In genomic region chr7:28812436-28812835, GRCm38 (mm10) we compare ENCODE assay signal across 8 mouse cellular contexts. TPM values are rescaled to one million over a fixed set of nuclear protein-coding genes. Genes with fewer than 3 reads are reported as not detected.
DNase-seq lines count a peak whose midpoint lies in the region; ATAC-seq and TF ChIP-seq lines count a peak whose summit lies in the region.

No protein-coding gene starts in this region.

- no peak for TF ChIP-seq POLR2A in kidney, adult 2 months (IDR thresholded peaks at IDR 0.05; ENCODE audit: low read depth, low read length)
- TF ChIP-seq POLR2A in cortical plate, adult 2 months (IDR thresholded peaks at IDR 0.05; ENCODE audit: extremely low read depth, insufficient read depth, low read length) = no peak

- no peak for ATAC-seq in hindbrain, embryonic 14.5 days (ENCODE audit: low FRiP score)
- no peak for ATAC-seq in midbrain, embryonic 16.5 days
- no peak for ATAC-seq in megakaryocyte progenitor cell, adult 5-6 weeks (replicated peaks; ENCODE audit: poor library complexity)

- H3K27ac ChIP-seq in kidney, adult 2 months (ENCODE audit: insufficient read depth, low read depth, low read length) = peak overlapping the region; percentile 29
- no peak overlapping the region for H3K27ac ChIP-seq in cortical plate, adult 2 months (ENCODE audit: insufficient read depth, low read length)
- H3K27ac ChIP-seq in hindbrain, embryonic 14.5 days = no peak overlapping the region
- H3K27ac ChIP-seq in midbrain, embryonic 16.5 days (ENCODE audit: low read length) = no peak overlapping the region

- H3K9me3 ChIP-seq in hindbrain, embryonic 14.5 days (ENCODE audit: control insufficient read depth, low read length) = no peaks in the 10 kb centered on the region
- no peaks in the 10 kb centered on the region for H3K9me3 ChIP-seq in midbrain, embryonic 16.5 days (replicated peaks; ENCODE audit: control insufficient read depth, low read length, poor library complexity, severe bottlenecking)

- TF ChIP-seq CTCF in kidney, adult 2 months (conservative IDR thresholded peaks at IDR 0.05; ENCODE audit: insufficient read depth, insufficient read length, low read depth, low read length) = no peak
- TF ChIP-seq CTCF in cortical plate, adult 2 months (IDR thresholded peaks at IDR 0.05; ENCODE audit: extremely low read depth, insufficient read depth, low read length) = no peak

- peak overlapping the region; percentile 52 for H3K9ac ChIP-seq in hindbrain, embryonic 14.5 days
- H3K9ac ChIP-seq in midbrain, embryonic 16.5 days (ENCODE audit: low read depth, low read length) = peak overlapping the region; percentile 92; the same call in 1 of the 2 replicates

- DNase-seq in kidney, adult 2 months = peak; percentile 64
- no peak for DNase-seq in kidney, postnatal 14 days
- DNase-seq in hindbrain, embryonic 14.5 days (ENCODE audit: low spot score) = no peak
- DNase-seq in frontal cortex, postnatal 10 days (ENCODE audit: low spot score in 2 of 2) = no peak
- DNase-seq in adrenal gland, postnatal 36 days = no peak

- peak overlapping the region; percentile 80 for H3K4me2 ChIP-seq in hindbrain, embryonic 14.5 days (replicated peaks)
- peak overlapping the region; percentile 84 for H3K4me2 ChIP-seq in midbrain, embryonic 16.5 days (ENCODE audit: low read length)

- no peaks in the 10 kb centered on the region for H3K27me3 ChIP-seq in kidney, adult 2 months (replicated peaks; ENCODE audit: control insufficient read depth, insufficient read depth, low read length)
- H3K27me3 ChIP-seq in hindbrain, embryonic 14.5 days (ENCODE audit: control insufficient read depth, insufficient read depth, low read length) = no peaks in the 10 kb centered on the region
- H3K27me3 ChIP-seq in midbrain, embryonic 16.5 days (ENCODE audit: control insufficient read depth, insufficient read depth, low read depth, low read length) = no peaks in the 10 kb centered on the region

- 8% methylated on average over 4 of the region's 4 CpGs for WGBS in kidney, adult 2 months
- WGBS in hindbrain, embryonic 14.5 days = 71% methylated on average over 4 of the region's 4 CpGs
- WGBS in midbrain, embryonic 16.5 days = 61% methylated on average over 4 of the region's 4 CpGs

- H3K36me3 ChIP-seq in kidney, adult 2 months (ENCODE audit: control insufficient read depth, insufficient read depth, low read length) = peaks cover 25% of the 10 kb centered on the region
- H3K36me3 ChIP-seq in hindbrain, embryonic 14.5 days (replicated peaks; ENCODE audit: control insufficient read depth, insufficient read depth) = peaks cover 55% of the 10 kb centered on the region
- H3K36me3 ChIP-seq in midbrain, embryonic 16.5 days (ENCODE audit: control insufficient read depth, insufficient read depth, low read length) = peaks cover 42% of the 10 kb centered on the region

- H3K4me3 ChIP-seq in kidney, adult 2 months (ENCODE audit: insufficient read depth, low read depth, low read length) = peak overlapping the region; percentile 82
- H3K4me3 ChIP-seq in cortical plate, adult 2 months (ENCODE audit: insufficient read depth, low read length) = peak overlapping the region; percentile 55
- peak overlapping the region; percentile 80 for H3K4me3 ChIP-seq in hindbrain, embryonic 14.5 days (replicated peaks; ENCODE audit: low read length)
- H3K4me3 ChIP-seq in midbrain, embryonic 16.5 days (ENCODE audit: low read depth, low read length) = peak overlapping the region; percentile 87

- H3K4me1 ChIP-seq in kidney, adult 2 months (ENCODE audit: control insufficient read depth, insufficient read depth, low read length) = peaks cover 25% of the 10 kb centered on the region
- peaks cover 10% of the 10 kb centered on the region for H3K4me1 ChIP-seq in cortical plate, adult 2 months (ENCODE audit: control insufficient read depth, insufficient read depth, low read length)
- peaks cover 25% of the 10 kb centered on the region for H3K4me1 ChIP-seq in hindbrain, embryonic 14.5 days (replicated peaks; ENCODE audit: control insufficient read depth, insufficient read depth, low read length)
- H3K4me1 ChIP-seq in midbrain, embryonic 16.5 days (ENCODE audit: control insufficient read depth, insufficient read depth, low read length) = peaks cover 29% of the 10 kb centered on the region

RNA-seq across cellular contexts. Expression of gene Hnrnpl, which starts 4.1 kb away (rescaled TPM):
- 172 and 214 TPM in 2 replicates for polyA plus RNA-seq in kidney, adult 2 months (2012; rRNA removed)
- 350 and 362 TPM in 2 replicates for polyA plus RNA-seq in cortical plate, adult 2 months (2012; rRNA removed)
- polyA plus RNA-seq in hindbrain, embryonic 14.5 days (2014; fragmentation: Nextera tagmentation; extraction: Ambion mirVana) = 142 and 150 TPM in 2 replicates
- polyA plus RNA-seq in midbrain, embryonic 16.5 days (2015; fragmentation: Nextera tagmentation; extraction: Ambion mirVana) = 134 and 152 TPM in 2 replicates
- 419 and 433 TPM in 2 replicates for total RNA-seq in megakaryocyte progenitor cell, adult 5-6 weeks (2015)
- 342 and 343 TPM in 2 replicates for total RNA-seq in megakaryocyte progenitor cell, adult 5-6 weeks (2017)
- total RNA-seq in adrenal gland, postnatal 36 days (2021) = 100 to 1,000 TPM; 415 to 420 TPM

RNA-seq across cellular contexts. Expression of gene Ech1, which starts 12.6 kb away (rescaled TPM):
- 865 and 950 TPM in 2 replicates for polyA plus RNA-seq in kidney, adult 2 months (2012; rRNA removed)
- 90.4 and 92.9 TPM in 2 replicates for polyA plus RNA-seq in cortical plate, adult 2 months (2012; rRNA removed)
- polyA plus RNA-seq in hindbrain, embryonic 14.5 days (2014; fragmentation: Nextera tagmentation; extraction: Ambion mirVana) = 92.6 and 99.0 TPM in 2 replicates
- 86.6 and 96.4 TPM in 2 replicates for polyA plus RNA-seq in midbrain, embryonic 16.5 days (2015; fragmentation: Nextera tagmentation; extraction: Ambion mirVana)
- 139 and 180 TPM in 2 replicates for total RNA-seq in megakaryocyte progenitor cell, adult 5-6 weeks (2015)
- 93.3 and 110 TPM in 2 replicates for total RNA-seq in megakaryocyte progenitor cell, adult 5-6 weeks (2017)
- total RNA-seq in adrenal gland, postnatal 36 days (2021) = 100 to 1,000 TPM; 543 to 577 TPM

RNA-seq across cellular contexts. Expression of gene Lgals4, which starts 21.2 kb away (rescaled TPM):
- polyA plus RNA-seq in kidney, adult 2 months (2012; rRNA removed) = 22.8 and 25.0 TPM in 2 replicates
- 8.2 and 9.5 TPM in 2 replicates for polyA plus RNA-seq in cortical plate, adult 2 months (2012; rRNA removed)
- polyA plus RNA-seq in hindbrain, embryonic 14.5 days (2014; fragmentation: Nextera tagmentation; extraction: Ambion mirVana) = 2.8 and 3.2 TPM in 2 replicates
- 5.7 and 5.9 TPM in 2 replicates for polyA plus RNA-seq in midbrain, embryonic 16.5 days (2015; fragmentation: Nextera tagmentation; extraction: Ambion mirVana)
- total RNA-seq in megakaryocyte progenitor cell, adult 5-6 weeks (2015) = 16.1 and 22.9 TPM in 2 replicates
- total RNA-seq in megakaryocyte progenitor cell, adult 5-6 weeks (2017) = 4.3 and 7.0 TPM in 2 replicates
- 10 to 100 TPM; 11.3 to 12.7 TPM for total RNA-seq in adrenal gland, postnatal 36 days (2021)

RNA-seq across cellular contexts. Expression of gene Rinl, which starts 23.7 kb away (rescaled TPM):
- 2.9 and 5.9 TPM in 2 replicates for polyA plus RNA-seq in kidney, adult 2 months (2012; rRNA removed)
- polyA plus RNA-seq in cortical plate, adult 2 months (2012; rRNA removed) = 2.3 and 2.4 TPM in 2 replicates
- polyA plus RNA-seq in hindbrain, embryonic 14.5 days (2014; fragmentation: Nextera tagmentation; extraction: Ambion mirVana) = 1.4 and 2.7 TPM in 2 replicates
- polyA plus RNA-seq in midbrain, embryonic 16.5 days (2015; fragmentation: Nextera tagmentation; extraction: Ambion mirVana) = 2.2 and 2.9 TPM in 2 replicates
- 47.6 and 48.3 TPM in 2 replicates for total RNA-seq in megakaryocyte progenitor cell, adult 5-6 weeks (2015)
- total RNA-seq in megakaryocyte progenitor cell, adult 5-6 weeks (2017) = 53.9 and 56.3 TPM in 2 replicates
- total RNA-seq in adrenal gland, postnatal 36 days (2021) = 1 to 10 TPM; 2.5 to 2.8 TPM

RNA-seq across cellular contexts. Expression of gene Nfkbib, which starts 45.1 kb away (rescaled TPM):
- polyA plus RNA-seq in kidney, adult 2 months (2012; rRNA removed) = 37.9 and 41.6 TPM in 2 replicates
- 34.0 and 36.4 TPM in 2 replicates for polyA plus RNA-seq in cortical plate, adult 2 months (2012; rRNA removed)
- 62.9 and 68.8 TPM in 2 replicates for polyA plus RNA-seq in hindbrain, embryonic 14.5 days (2014; fragmentation: Nextera tagmentation; extraction: Ambion mirVana)
- polyA plus RNA-seq in midbrain, embryonic 16.5 days (2015; fragmentation: Nextera tagmentation; extraction: Ambion mirVana) = 52.0 and 64.7 TPM in 2 replicates
- total RNA-seq in megakaryocyte progenitor cell, adult 5-6 weeks (2015) = 14.7 and 18.4 TPM in 2 replicates
- total RNA-seq in megakaryocyte progenitor cell, adult 5-6 weeks (2017) = 12.3 and 15.7 TPM in 2 replicates
- 10 to 100 TPM; 44.1 to 49.2 TPM for total RNA-seq in adrenal gland, postnatal 36 days (2021)
